Mouse (Mus musculus): Measurements from ENCODE around the gene Tom1l1.
"Not testable (repeated sequence)": the region's sequence is repeated elsewhere in the genome, so short reads cannot be mapped to it uniquely, and the experiment has no call there.

Gene Tom1l1

GRCm38 (mm10) chr11:90687460-90688416, at the start of gene Tom1l1:
Gene Tom1l1, minus strand, starts transcription at chr11:90688366.
- DNase-seq (ENCODE audit: low spot score in 2 of 2) = peak; percentile 64 to 75

- DNase-seq (ENCODE audit: low spot score in 2 of 2) = no peak
These were observed 45.4 kb upstream of the Tom1l1 start for GRCm38 (mm10) chr11:90733575-90733974.

- no peak for DNase-seq (ENCODE audit: low spot score in 2 of 2)
These were observed 39.4 kb upstream of the Tom1l1 start for GRCm38 (mm10) chr11:90727354-90728125.

- no peak for DNase-seq (ENCODE audit: low spot score in 2 of 2)
These were observed 38.6 kb upstream of the Tom1l1 start for GRCm38 (mm10) chr11:90726730-90727129.

GRCm38 (mm10) chr11:90722304-90722703, 34.1 kb upstream of the Tom1l1 start:
- DNase-seq (ENCODE audit: low spot score in 2 of 2) = no peak

- DNase-seq (ENCODE audit: low spot score in 2 of 2) = no peak
These were observed 29.6 kb upstream of the Tom1l1 start for GRCm38 (mm10) chr11:90717719-90718118.

- no peak for DNase-seq (ENCODE audit: low spot score in 2 of 2)
These were observed 23.4 kb upstream of the Tom1l1 start for GRCm38 (mm10) chr11:90711596-90711995.

GRCm38 (mm10) chr11:90707134-90707533, 19.0 kb upstream of the Tom1l1 start:
- not testable (repeated sequence) for DNase-seq (ENCODE audit: low spot score in 2 of 2)

- peak; percentile 28 to 48 for DNase-seq (ENCODE audit: low spot score in 2 of 2)
These were observed 9.5 kb upstream of the Tom1l1 start for GRCm38 (mm10) chr11:90697480-90698240.

- DNase-seq (ENCODE audit: low spot score in 2 of 2) = no peak
These were observed 7.6 kb upstream of the Tom1l1 start for GRCm38 (mm10) chr11:90695811-90696210.

- DNase-seq (ENCODE audit: low spot score in 2 of 2) = no peak
These were observed 6.0 kb upstream of the Tom1l1 start for GRCm38 (mm10) chr11:90694206-90694605.

- DNase-seq (ENCODE audit: low spot score in 2 of 2) = no peak
These were observed 2.2 kb upstream of the Tom1l1 start for GRCm38 (mm10) chr11:90690361-90690760.

- no peak for DNase-seq (ENCODE audit: low spot score in 2 of 2)
These were observed 1.1 kb downstream of the Tom1l1 start for GRCm38 (mm10) chr11:90687040-90687439.

- DNase-seq (ENCODE audit: low spot score in 2 of 2) = peak in 1 of 2 experiments; percentile 5
These were observed 1.7 kb downstream of the Tom1l1 start for GRCm38 (mm10) chr11:90686287-90687025.

GRCm38 (mm10) chr11:90685196-90685595, 3.0 kb downstream of the Tom1l1 start:
- no peak for DNase-seq (ENCODE audit: low spot score in 2 of 2)

- DNase-seq (ENCODE audit: low spot score in 2 of 2) = no peak
These were observed 3.4 kb downstream of the Tom1l1 start for GRCm38 (mm10) chr11:90684765-90685164.

- DNase-seq (ENCODE audit: low spot score in 2 of 2) = no peak
These were observed 7.0 kb downstream of the Tom1l1 start for GRCm38 (mm10) chr11:90681171-90681570.

- DNase-seq (ENCODE audit: low spot score in 2 of 2) = no peak
These were observed 9.6 kb downstream of the Tom1l1 start for GRCm38 (mm10) chr11:90678582-90678981.

- no peak for DNase-seq (ENCODE audit: low spot score in 2 of 2)
These were observed 10.3 kb downstream of the Tom1l1 start for GRCm38 (mm10) chr11:90677771-90678288.

- no peak for DNase-seq (ENCODE audit: low spot score in 2 of 2)
These were observed 11.1 kb downstream of the Tom1l1 start for GRCm38 (mm10) chr11:90677027-90677426.

Measured in urinary bladder, postnatal 36 days (tissue).